Mouse (Mus musculus) kidney, adult 2 months (tissue): Measurements from ENCODE around the gene Atad3a.

Experiments used
- CTCF ChIP-seq: fragments of 200-500 bp; conservative IDR thresholded peaks from 2 replicates; pipeline ENCODE4 v1.5.1; 2011; ENCODE audit warnings: low read depth, mild to moderate bottlenecking, control low read depth, low read length, moderate library complexity, mixed read lengths; ENCODE audit not compliant: insufficient read depth, insufficient read length
- POLR2A ChIP-seq: fragments of 200-500 bp; IDR thresholded peaks from one replicate; pipeline ENCODE4 v1.6.1; 2011; ENCODE audit warnings: low read depth, low read length, control low read depth

GRCm38 (mm10) chr4:155734951-155735702 is 25.8 kb downstream of the Atad3a start:
- TF ChIP-seq CTCF (no peak), POLR2A (no peak)
